Mouse (Mus musculus) cerebellum, adult 2 months (tissue): ENCODE data around the gene Shcbp1l. TPM values are rescaled to one million over a fixed set of nuclear protein-coding genes. Genes with fewer than 3 reads are reported as not detected.
"Not testable (repeated sequence)": the region's sequence is repeated elsewhere in the genome, so short reads cannot be mapped to it uniquely, and the experiment has no call there.

ENCODE experiments used
- DNase-seq, 2 experiments: peaks; one replicate each; pipeline ENCODE4 v3.0.0; 2021
- H3K27ac ChIP-seq: fragments of 200-500 bp; 2 replicates; pipeline ENCODE4 v1.5.1; 2012; ENCODE audit warnings: low read length, control low read depth, inconsistent platforms; ENCODE audit not compliant: insufficient read depth
- H3K27me3 ChIP-seq: fragments of 200-500 bp; 2 replicates; pipeline ENCODE4 v1.6.1; 2012; ENCODE audit warnings: inconsistent platforms, mild to moderate bottlenecking, low read length, moderate library complexity; ENCODE audit not compliant: control insufficient read depth, insufficient read depth
- H3K4me1 ChIP-seq: fragments of 200-500 bp; 2 replicates; pipeline ENCODE4 v1.6.1; 2011; ENCODE audit warnings: low read length; ENCODE audit not compliant: control insufficient read depth, insufficient read depth
- H3K4me3 ChIP-seq: fragments of 200-500 bp; replicated peaks from 2 replicates; pipeline ENCODE3; 2011; ENCODE audit warnings: mild to moderate bottlenecking, low read depth, low read length, control low read depth; ENCODE audit not compliant: insufficient read depth
- CTCF ChIP-seq: fragments of 200-500 bp; IDR thresholded peaks from 2 replicates; pipeline ENCODE4 v1.5.1; 2011; ENCODE audit warnings: low read depth, mild to moderate bottlenecking, control low read depth, low read length, moderate library complexity, borderline replicate concordance; ENCODE audit not compliant: insufficient read depth
- POLR2A ChIP-seq: fragments of 200-500 bp; IDR thresholded peaks from 2 replicates; pipeline ENCODE4 v1.6.1; 2011; ENCODE audit warnings: low read length, control low read depth, borderline replicate concordance; ENCODE audit not compliant: insufficient read depth
- WGBS: fragments of 180-500 bp; shearing (Covaris S2); methylation state at CpG from one replicate; pipeline ENCODE4 v1.1.7; 2018; 5-methylcytosine and 5-hydroxymethylcytosine counted together
- polyA plus RNA-seq: library from polyadenylated mRNA; depleted of rRNA; stranded (reverse); fragments of >200 nt; gene quantifications from 2 replicates; pipeline ENCODE4 v1.2.3, GENCODE M21; 2012

Shcbp1l gene
- polyA plus RNA-seq, 1 experiment, result 7.0 TPM

DNA sequence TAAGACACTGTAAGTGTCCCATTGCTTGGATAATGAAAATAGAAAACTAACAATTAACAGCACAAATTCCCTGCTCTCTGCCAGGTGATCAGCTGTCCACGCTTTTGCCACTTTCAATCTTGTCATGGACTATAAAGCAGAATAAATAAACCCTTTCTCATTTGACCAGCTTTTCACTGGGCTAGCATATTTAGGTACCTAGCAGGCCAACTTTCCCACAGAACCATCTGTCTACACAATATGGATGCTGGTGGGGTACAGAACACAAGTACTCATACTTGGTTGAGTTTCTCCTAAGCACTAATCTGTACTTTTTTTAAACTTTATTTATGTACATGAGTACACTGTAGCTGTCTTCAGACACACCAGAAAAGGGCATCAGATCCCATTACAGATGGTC lies 54.3 kb downstream of the Shcbp1l start:
- Histone ChIP-seq H3K4me3 (no peak overlapping the region), H3K27me3 (no peaks in the 10 kb centered on the region), H3K4me1 (no peaks in the 10 kb centered on the region), H3K27ac (no peak overlapping the region)
- TF ChIP-seq POLR2A (no peak), CTCF (no peak)
- peak in 1 of 2 experiments; percentile 51 for DNase-seq
- WGBS, result 11% methylated on average over 1 of the region's 1 CpGs

DNA sequence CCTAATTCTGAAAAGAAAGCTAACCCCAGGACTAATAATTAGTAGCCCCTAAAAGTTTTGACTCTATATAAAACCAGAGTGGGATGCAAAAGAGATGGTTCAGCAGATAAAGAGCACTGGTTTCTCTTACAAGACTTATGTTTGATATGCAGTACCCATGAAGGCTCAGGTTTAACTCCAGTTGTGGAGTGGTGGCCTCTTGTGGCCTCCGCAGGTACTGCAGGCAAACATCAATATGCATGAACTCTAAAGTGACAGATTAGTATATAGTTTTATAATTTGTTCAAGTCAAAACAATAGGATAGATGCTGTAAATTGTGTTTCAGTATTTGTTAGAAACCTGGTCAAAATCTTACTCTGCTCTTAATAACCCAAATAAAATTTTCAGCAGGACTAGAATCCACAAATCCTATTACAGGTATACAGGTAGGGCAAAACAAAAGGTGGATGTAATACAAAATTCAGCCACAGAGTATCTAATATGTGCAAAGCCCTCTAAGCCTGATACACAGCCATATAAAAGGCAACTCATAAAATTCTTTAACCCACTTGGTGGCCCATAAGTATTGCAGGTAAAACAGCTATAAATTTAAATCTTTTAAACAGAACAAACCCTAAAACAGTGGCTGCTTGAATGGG lies 55.5 kb downstream of the Shcbp1l start:
- H3K4me1 ChIP-seq, result peaks cover 4% of the 10 kb centered on the region; the same call in 1 of the 2 replicates
- peak; percentile 63; the same call in 1 of the 2 replicates for TF ChIP-seq CTCF
- TF ChIP-seq POLR2A, result no peak
- H3K4me3 ChIP-seq, result no peak overlapping the region
- no peak overlapping the region for H3K27ac ChIP-seq
- WGBS, result 35% methylated on average over 1 of the region's 1 CpGs
- no peaks in the 10 kb centered on the region for H3K27me3 ChIP-seq
- peak; percentile 36 to 52 for DNase-seq

DNA sequence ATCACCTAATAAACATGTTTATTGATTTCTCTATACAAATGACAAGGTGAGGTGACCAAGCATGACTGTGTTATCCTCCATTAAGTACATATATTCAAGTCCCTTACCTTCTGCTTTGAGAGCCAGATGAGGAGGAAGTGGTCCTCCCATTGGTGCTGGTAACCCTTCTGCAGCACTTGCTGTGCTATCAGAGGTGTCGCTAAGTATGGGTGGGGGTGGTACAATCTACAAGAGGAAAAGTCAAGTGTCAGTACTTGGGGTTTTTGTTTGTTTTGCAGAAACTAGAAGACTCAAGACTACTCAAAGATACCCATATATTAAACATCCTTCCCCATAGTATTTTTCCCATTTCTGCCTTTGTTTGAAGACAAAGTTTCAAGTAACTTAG lies 56.1 kb downstream of the Shcbp1l start:
- TF ChIP-seq POLR2A (no peak), CTCF (no peak)
- Histone ChIP-seq H3K27me3 (no peaks in the 10 kb centered on the region), H3K27ac (no peak overlapping the region), H3K4me1 (peaks cover 4% of the 10 kb centered on the region; the same call in 1 of the 2 replicates), H3K4me3 (no peak overlapping the region)
- WGBS, result 68% methylated on average over 1 of the region's 1 CpGs
- no peak for DNase-seq

DNA sequence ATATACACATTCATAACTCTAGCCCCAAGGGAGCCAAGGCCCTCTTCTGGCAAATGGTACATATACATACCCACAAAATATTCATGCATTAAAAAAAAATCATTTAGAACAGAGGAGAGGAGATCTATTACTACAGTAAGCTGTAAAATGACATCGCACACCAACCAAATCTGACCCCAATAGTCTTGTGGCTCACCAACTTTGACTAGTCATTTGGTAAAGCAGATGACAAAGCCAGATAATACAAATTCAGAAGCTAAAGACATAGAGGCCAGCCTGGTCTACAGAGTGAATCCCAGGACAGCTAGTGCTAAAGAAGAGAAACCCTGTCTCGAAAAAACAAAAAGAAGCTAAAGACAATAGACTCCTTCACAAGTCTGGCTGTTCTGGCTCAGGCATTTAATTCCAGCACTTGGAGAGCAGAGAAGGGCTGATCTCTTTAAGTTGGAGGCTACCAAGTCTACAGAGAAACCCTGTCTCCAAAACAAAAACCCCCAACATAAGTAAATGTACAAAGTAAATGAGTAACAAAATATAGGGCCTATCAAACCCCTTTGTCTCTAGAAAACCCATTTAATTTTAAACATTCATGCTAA lies 60.3 kb downstream of the Shcbp1l start:
- WGBS, result 39% methylated on average over 2 of the region's 2 CpGs
- H3K27ac ChIP-seq, result no peak overlapping the region
- H3K4me1 ChIP-seq, result peaks cover 4% of the 10 kb centered on the region; the same call in 1 of the 2 replicates
- TF ChIP-seq CTCF, result no peak
- no peak for TF ChIP-seq POLR2A
- H3K27me3 ChIP-seq, result no peaks in the 10 kb centered on the region
- DNase-seq, result no peak
- H3K4me3 ChIP-seq, result no peak overlapping the region

DNA sequence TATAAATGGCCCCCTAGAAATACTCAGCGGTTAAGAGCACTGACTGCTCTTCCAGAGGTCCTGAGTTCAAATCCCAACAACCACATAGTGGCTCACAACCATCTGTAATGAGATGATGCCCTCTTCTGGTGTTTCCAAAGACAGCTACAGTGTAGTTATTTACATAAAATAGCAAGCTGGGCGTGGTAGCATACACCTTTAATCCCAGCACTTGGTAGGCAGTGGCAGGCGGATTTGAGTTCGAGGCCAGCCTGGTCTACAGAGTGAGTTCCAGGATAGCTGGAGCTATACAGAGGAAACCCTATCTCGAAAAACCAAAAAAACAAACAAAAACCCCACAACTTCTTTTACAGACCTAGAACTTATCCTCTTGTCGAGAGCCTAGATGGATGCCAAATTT lies 61.2 kb downstream of the Shcbp1l start:
- H3K27me3 ChIP-seq, DNase-seq, H3K27ac ChIP-seq, H3K4me1 ChIP-seq: not testable (repeated sequence)
- H3K4me3 ChIP-seq, result peak overlapping the region; percentile 69
- 9% methylated on average over 6 of the region's 6 CpGs for WGBS

DNA sequence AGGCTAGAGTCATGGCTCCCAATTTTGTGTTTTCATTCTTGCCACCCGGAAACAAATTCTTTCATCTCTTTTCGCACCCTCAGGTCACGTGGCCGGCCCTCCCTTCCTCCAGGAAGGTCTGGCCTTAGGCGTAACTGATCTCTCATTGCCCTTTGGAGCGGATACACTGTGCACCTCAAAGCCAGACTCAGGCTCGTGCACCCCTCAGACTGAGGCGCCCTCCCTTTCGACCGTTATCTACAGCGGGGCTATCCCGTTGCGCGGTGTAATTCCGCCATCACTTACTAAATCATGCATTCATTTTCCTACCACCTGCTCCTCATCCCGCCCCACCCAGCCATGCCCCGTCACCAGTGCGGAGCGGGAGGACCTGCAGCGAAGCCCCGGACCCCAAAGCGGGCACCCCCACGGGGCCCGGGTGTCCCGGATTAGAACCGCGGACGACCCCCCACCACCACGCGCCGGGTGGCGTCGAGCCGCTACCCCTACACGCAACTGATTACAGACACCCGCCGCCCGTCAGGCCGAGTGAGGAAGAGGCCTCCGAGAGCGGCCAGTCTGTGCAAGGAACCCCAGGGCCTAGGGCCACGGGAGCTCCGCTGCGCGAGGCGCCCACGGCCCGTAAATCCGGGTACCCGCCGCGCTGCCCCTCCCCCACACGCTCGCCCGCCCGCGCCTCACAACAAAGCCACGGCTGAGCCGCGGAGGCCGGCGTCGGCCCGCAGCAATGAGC lies 62.0 kb downstream of the Shcbp1l start:
- H3K4me1 ChIP-seq, result peaks cover 4% of the 10 kb centered on the region; the same call in 1 of the 2 replicates
- under 1% methylated on average over 64 of the region's 64 CpGs for WGBS
- DNase-seq, result peak in 1 of 2 experiments; percentile 52
- no peak for TF ChIP-seq CTCF
- TF ChIP-seq POLR2A, result no peak
- no peaks in the 10 kb centered on the region for H3K27me3 ChIP-seq
- H3K27ac ChIP-seq, result peak overlapping the region; percentile 13; the same call in 1 of the 2 replicates
- H3K4me3 ChIP-seq, result peak overlapping the region; percentile 69

DNA sequence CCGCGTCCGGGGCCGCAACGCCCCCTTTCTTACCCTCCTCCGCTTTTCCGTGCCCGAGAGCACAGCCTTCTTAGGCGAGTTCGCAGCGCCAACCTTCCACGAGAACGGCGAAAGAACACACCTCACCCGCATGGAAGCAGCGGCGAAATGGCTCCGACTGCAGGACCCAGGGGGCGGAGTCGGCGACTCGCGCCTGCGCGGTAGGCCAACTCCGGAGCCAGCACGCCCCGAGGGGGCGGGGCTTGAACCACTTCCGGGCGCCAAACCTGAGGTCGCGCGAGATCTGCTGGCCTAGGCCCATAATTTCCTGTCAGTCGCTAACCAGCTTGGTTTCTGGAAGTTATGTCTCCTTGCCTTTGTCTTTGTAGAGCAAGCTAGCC lies 62.5 kb downstream of the Shcbp1l start, which contains the start of gene Dhx9:
TSS of gene Dhx9 (minus strand) at position 161 of the 380 bp plus-strand sequence.
- TF ChIP-seq POLR2A, result peak; percentile 97
- TF ChIP-seq CTCF, result no peak
- DNase-seq, result peak; percentile 97 to 98
- 1% methylated on average over 35 of the region's 35 CpGs for WGBS
- H3K4me1 ChIP-seq, result peaks cover 4% of the 10 kb centered on the region; the same call in 1 of the 2 replicates
- H3K4me3 ChIP-seq, result peak within 1 kb of the TSS; percentile 69
- peak within 1 kb of the TSS; percentile 13; the same call in 1 of the 2 replicates for H3K27ac ChIP-seq
- H3K27me3 ChIP-seq, result no peaks in the 10 kb centered on the region
